Mouse (Mus musculus) testis, adult 2 months (tissue): Measurements from ENCODE around the gene Smco1.

Experiments used
- CTCF ChIP-seq: fragments of 200-500 bp; IDR thresholded peaks from 2 replicates; pipeline ENCODE4 v1.5.1; 2012; ENCODE audit warnings: low read depth, mild to moderate bottlenecking, inconsistent platforms, low read length, moderate library complexity; ENCODE audit not compliant: control insufficient read depth, insufficient read depth, insufficient replicate concordance
- POLR2A ChIP-seq: fragments of 200-500 bp; IDR thresholded peaks from 2 replicates; pipeline ENCODE4 v1.6.1; 2012; ENCODE audit warnings: low read depth, mild to moderate bottlenecking, inconsistent platforms, low read length, moderate library complexity; ENCODE audit not compliant: control insufficient read depth

GRCm38 (mm10) chr16:32237930-32238680 lies 33.2 kb upstream of the Smco1 start:
- TF ChIP-seq POLR2A (no peak), CTCF (no peak)
